ENCODE assay signal across 8 mouse cellular contexts in the genomic region with DNA sequence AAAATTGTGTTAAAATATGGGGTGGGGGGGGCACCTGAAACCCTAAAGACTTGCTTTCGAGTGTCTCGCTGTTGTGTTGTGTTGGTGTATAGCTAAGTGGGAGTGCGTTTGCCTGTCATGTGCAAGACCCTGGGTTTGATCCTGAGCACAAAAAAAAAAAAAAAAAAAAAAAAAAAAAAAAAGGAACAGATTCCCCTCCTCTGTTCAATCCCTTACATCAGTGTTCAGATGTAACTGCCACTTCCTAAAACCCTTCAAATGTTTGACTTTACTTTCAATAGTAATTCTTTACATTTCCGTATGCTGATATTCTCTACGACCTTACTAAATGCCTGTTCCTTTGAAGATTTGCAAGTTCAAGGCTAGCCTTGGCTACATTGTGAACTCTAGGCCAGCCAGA. TPM values are rescaled to one million over a fixed set of nuclear protein-coding genes. Genes with fewer than 3 reads are reported as not detected.
DNase-seq lines count a peak whose midpoint lies in the region; ATAC-seq and TF ChIP-seq lines count a peak whose summit lies in the region.

No protein-coding gene starts in this region.

- H3K4me3 ChIP-seq in heart, embryonic 12.5 days = peak overlapping the region; percentile 88
- H3K4me3 ChIP-seq in ES-E14 (ENCODE audit: insufficient read depth in 1 of 2, low read depth in 1 of 2, low read length in 2 of 2, poor library complexity in 1 of 2, severe bottlenecking in 1 of 2) (peak overlapping the region; percentile 89 to 93), macrophage (ENCODE audit: inconsistent target) (peak overlapping the region; percentile 95)
- peak overlapping the region; percentile 74 for H3K4me3 ChIP-seq in heart, postnatal 0 days (ENCODE audit: low read depth, low read length)

- no peaks in the 10 kb centered on the region for H3K27me3 ChIP-seq in heart, embryonic 12.5 days (replicated peaks)
- H3K27me3 ChIP-seq in heart, postnatal 0 days (ENCODE audit: control insufficient read depth, insufficient read depth, low read length) = no peaks in the 10 kb centered on the region

- ATAC-seq in heart, embryonic 12.5 days (ENCODE audit: insufficient number of reproducible peaks, low FRiP score) = no peak
- ATAC-seq in heart, postnatal 0 days (ENCODE audit: insufficient read depth, low read depth) = no peak
- ATAC-seq in megakaryocyte-erythroid progenitor cell, adult 5-6 weeks (replicated peaks; ENCODE audit: low FRiP score, low TSS enrichment, poor library complexity, severe bottlenecking) = no peak

- peaks cover 98% of the 10 kb centered on the region for H3K79me2 ChIP-seq in macrophage (ENCODE audit: inconsistent target)

- no peak for DNase-seq in heart, adult 9 months (ENCODE audit: low spot score in 2 of 2)
- DNase-seq in ES-E14 (ENCODE audit: low read depth, low spot score) = no peak
- DNase-seq in heart, postnatal 0 days (ENCODE audit: low spot score) = no peak
- no peak for DNase-seq in layer of hippocampus, postnatal 25 days (ENCODE audit: extremely low spot score in 1 of 2, low spot score in 1 of 2)
- DNase-seq in right cerebral cortex, adult 2 months (ENCODE audit: low spot score in 2 of 2) = no peak

- TF ChIP-seq EP300 in heart, postnatal 0 days (IDR thresholded peaks at IDR 0.05; ENCODE audit: low read depth) = no peak

- peaks cover 18% of the 10 kb centered on the region; the same call in 1 of the 2 replicates for H3K36me3 ChIP-seq in heart, embryonic 12.5 days
- H3K36me3 ChIP-seq in ES-E14 (ENCODE audit: control insufficient read depth, insufficient read depth, low read length, poor library complexity, severe bottlenecking) (no peaks in the 10 kb centered on the region; the same call in 1 of the 2 replicates), macrophage (ENCODE audit: inconsistent target) (0 out of 2 replicates have a peak, but pooled peaks cover 4% of the 10 kb centered on the region)
- H3K36me3 ChIP-seq in heart, postnatal 0 days (replicated peaks; ENCODE audit: control insufficient read depth, insufficient read depth, low read length) = 0 out of 2 replicates have a peak, but pooled peaks cover 5% of the 10 kb centered on the region

- no peak for TF ChIP-seq CTCF in heart, postnatal 0 days (IDR thresholded peaks at IDR 0.05; ENCODE audit: low read depth)

- H3K4me1 ChIP-seq in heart, embryonic 12.5 days (replicated peaks) = peaks cover 21% of the 10 kb centered on the region
- no peaks in the 10 kb centered on the region for H3K4me1 ChIP-seq in ES-E14 (ENCODE audit: control insufficient read depth in 2 of 2, insufficient read depth in 2 of 2, low read length in 2 of 2, poor library complexity in 1 of 2)
- peaks cover 11% of the 10 kb centered on the region for H3K4me1 ChIP-seq in heart, postnatal 0 days (ENCODE audit: control insufficient read depth, insufficient read depth)

- in situ Hi-C loops in ES-E14 (cut with MboI; ENCODE audit: low sequenced_read_pairs in 2 of 2, unreplicated experiment in 2 of 2) = no loop called here

- peak overlapping the region; percentile 73 for H3K4me2 ChIP-seq in heart, embryonic 12.5 days
- H3K4me2 ChIP-seq in heart, postnatal 0 days (ENCODE audit: low read depth, low read length) = peak overlapping the region; percentile 77

- H3K9ac ChIP-seq in heart, embryonic 12.5 days = peak overlapping the region; percentile 92
- H3K9ac ChIP-seq in ES-E14 (ENCODE audit: insufficient read depth, low read depth, low read length, poor library complexity, severe bottlenecking) = peak overlapping the region; percentile 81; the same call in 1 of the 2 replicates
- H3K9ac ChIP-seq in heart, postnatal 0 days (replicated peaks; ENCODE audit: low read depth, low read length) = 0 out of 2 replicates have a peak overlapping the region, but pooled peaks have one; percentile 69

- H3K9me3 ChIP-seq in heart, embryonic 12.5 days (replicated peaks) = no peaks in the 10 kb centered on the region
- H3K9me3 ChIP-seq in ES-E14 (ENCODE audit: control insufficient read depth, insufficient read depth, low read depth, low read length) = no peaks in the 10 kb centered on the region
- no peaks in the 10 kb centered on the region for H3K9me3 ChIP-seq in heart, postnatal 0 days (replicated peaks; ENCODE audit: control insufficient read depth, low read length)

- WGBS in heart, embryonic 12.5 days = 81% methylated on average over 5 of the region's 5 CpGs
- 64% methylated on average over 5 of the region's 5 CpGs for WGBS in heart, postnatal 0 days
- WGBS in macrophage (ENCODE audit: missing documents) = 34% methylated on average over 2 of the region's 5 CpGs

- H3K27ac ChIP-seq in heart, embryonic 12.5 days (ENCODE audit: poor library complexity, severe bottlenecking) = no peak overlapping the region
- H3K27ac ChIP-seq in ES-E14 (ENCODE audit: insufficient read depth, low read depth, low read length, poor library complexity, severe bottlenecking) (no peak overlapping the region), macrophage (peak overlapping the region; percentile 88)
- H3K27ac ChIP-seq in heart, postnatal 0 days (ENCODE audit: low read depth) = no peak overlapping the region

TF ChIP-seq in ES-E14, 5 proteins besides CTCF, POLR2A, EP300 and RAD21:
- 0 out of 2 replicates have a peak, but pooled peaks have one; percentile 30 for TF ChIP-seq ZNF384 (IDR thresholded peaks at IDR 0.05; ENCODE audit: low read depth, low read length)
- TF ChIP-seq HCFC1 (IDR thresholded peaks at IDR 0.05; ENCODE audit: borderline replicate concordance, insufficient read depth, low read length) = no peak
- no peak for TF ChIP-seq MAFK (IDR thresholded peaks at IDR 0.05; ENCODE audit: insufficient read depth, low read depth, low read length)

RNA-seq across cellular contexts. Expression of a gene that starts 0.8 kb away (rescaled TPM):
- polyA plus RNA-seq in heart, embryonic 12.5 days (2016; fragmentation: Nextera tagmentation; extraction: Ambion mirVana) = 31.2 and 33.5 TPM in 2 replicates
- total RNA-seq in ES-E14 (2012; rRNA removed) = 36.2 and 41.5 TPM in 2 replicates
- 16.3 and 19.4 TPM in 2 replicates for total RNA-seq in heart, postnatal 0 days (2014; rRNA removed; ENCODE audit: low replicate concordance)
- polyA plus RNA-seq in heart, postnatal 0 days (2015; fragmentation: Nextera tagmentation; extraction: Ambion mirVana) = 19.5 and 23.1 TPM in 2 replicates
- total RNA-seq in macrophage (2018; cell fraction: chromatin; rRNA removed) = 10 to 100 TPM in 23 of 26 experiments, 1 to 10 TPM in 3; 6.9 to 79.5 (median 32.0) TPM
- total RNA-seq in macrophage (2018; cell fraction: cytosol; rRNA removed) = 10 to 100 TPM; 20.4 to 45.9 (median 33.3) TPM
- total RNA-seq in macrophage (2018; cell fraction: nucleus; rRNA removed) = 10 to 100 TPM; 25.6 to 96.6 (median 51.5) TPM
- polyA plus RNA-seq in macrophage (2018) = 29.1 to 35.4 TPM (median 29.8 TPM) in 3 replicates
- 11.8 and 13.9 TPM in 2 replicates for total RNA-seq in megakaryocyte-erythroid progenitor cell, adult 5-6 weeks (2014; fragmentation: Nextera tagmentation)
- total RNA-seq in megakaryocyte-erythroid progenitor cell, adult 5-6 weeks (2017) = 13.7 and 14.5 TPM in 2 replicates
- total RNA-seq in layer of hippocampus, postnatal 25 days (2021) = 10 to 100 TPM; 29.5 to 36.4 TPM

RNA-seq across cellular contexts. Expression of a gene that starts 0.9 kb away (rescaled TPM):
- 67.8 and 69.4 TPM in 2 replicates for polyA plus RNA-seq in heart, embryonic 12.5 days (2016; fragmentation: Nextera tagmentation; extraction: Ambion mirVana)
- total RNA-seq in ES-E14 (2012; rRNA removed) = 34.0 and 37.7 TPM in 2 replicates
- 23.6 and 41.8 TPM in 2 replicates for total RNA-seq in heart, postnatal 0 days (2014; rRNA removed; ENCODE audit: low replicate concordance)
- 50.6 and 56.2 TPM in 2 replicates for polyA plus RNA-seq in heart, postnatal 0 days (2015; fragmentation: Nextera tagmentation; extraction: Ambion mirVana)
- 100 to 1,000 TPM in 5 of 26 experiments, 10 to 100 TPM in 21; 42.2 to 128 (median 70.3) TPM for total RNA-seq in macrophage (2018; cell fraction: chromatin; rRNA removed)
- 10 to 100 TPM; 21.7 to 41.0 (median 26.3) TPM for total RNA-seq in macrophage (2018; cell fraction: cytosol; rRNA removed)
- 10 to 100 TPM; 23.7 to 66.4 (median 41.4) TPM for total RNA-seq in macrophage (2018; cell fraction: nucleus; rRNA removed)
- 29.1 to 40.8 TPM (median 31.5 TPM) in 3 replicates for polyA plus RNA-seq in macrophage (2018)
- total RNA-seq in megakaryocyte-erythroid progenitor cell, adult 5-6 weeks (2014; fragmentation: Nextera tagmentation) = 28.1 and 30.7 TPM in 2 replicates
- total RNA-seq in megakaryocyte-erythroid progenitor cell, adult 5-6 weeks (2017) = 37.5 and 39.0 TPM in 2 replicates
- 10 to 100 TPM; 33.2 to 35.8 TPM for total RNA-seq in layer of hippocampus, postnatal 25 days (2021)
